Mouse (Mus musculus) heart, adult 2 months (tissue): ENCODE results near the gene Gabra6. TPM values are rescaled to one million over a fixed set of nuclear protein-coding genes. Genes with fewer than 3 reads are reported as not detected.

Source experiments
- DNase-seq, 2 experiments: peaks; one replicate each; pipeline ENCODE4 v3.0.0; 2021
- H3K27ac ChIP-seq: fragments of 200-600 bp; 2 replicates; pipeline ENCODE4 v1.8.1; 2022
- H3K27me3 ChIP-seq: fragments of 200-500 bp; 2 replicates; pipeline ENCODE4 v1.6.1; 2012; ENCODE audit warnings: mild to moderate bottlenecking, low read length, inconsistent platforms, mixed read lengths; ENCODE audit not compliant: control insufficient read depth, insufficient read depth
- H3K36me3 ChIP-seq: fragments of 200-500 bp; 2 replicates; pipeline ENCODE4 v1.6.1; 2012; ENCODE audit warnings: low read length, inconsistent platforms; ENCODE audit not compliant: control insufficient read depth, insufficient read depth
- H3K4me1 ChIP-seq: fragments of 200-500 bp; 2 replicates; pipeline ENCODE4 v1.6.1; 2011; ENCODE audit warnings: low read length; ENCODE audit not compliant: control insufficient read depth, insufficient read depth
- H3K4me3 ChIP-seq: fragments of 200-600 bp; 2 replicates; pipeline ENCODE4 v1.8.1; 2022
- H3K79me2 ChIP-seq: fragments of 200-500 bp; replicated peaks from 2 replicates; pipeline ENCODE4 v1.6.1; 2012; ENCODE audit warnings: mild to moderate bottlenecking, inconsistent platforms, low read length, moderate library complexity, mixed read lengths; ENCODE audit not compliant: control insufficient read depth, insufficient read depth
- H3K9ac ChIP-seq: fragments of 200-500 bp; 2 replicates; pipeline ENCODE4 v1.6.1; 2012; ENCODE audit warnings: low read depth, mild to moderate bottlenecking, control low read depth, inconsistent platforms, low read length, mixed read lengths
- CTCF ChIP-seq: fragments of 200-600 bp; IDR thresholded peaks from 2 replicates; pipeline ENCODE4 v1.8.1; 2022; ENCODE audit warnings: antibody characterized with exemption, mild to moderate bottlenecking, moderate library complexity
- EP300 ChIP-seq: fragments of 200-500 bp; IDR thresholded peaks from 2 replicates; pipeline ENCODE4 v1.6.1; 2011; ENCODE audit warnings: low read depth, low read length, control low read depth; ENCODE audit not compliant: insufficient read depth
- POLR2A ChIP-seq: fragments of 200-500 bp; IDR thresholded peaks from 2 replicates; pipeline ENCODE4 v1.6.1; 2011; ENCODE audit warnings: mild to moderate bottlenecking, low read depth, low read length, control low read depth; ENCODE audit not compliant: insufficient read depth
- WGBS: fragments of 180-500 bp; shearing (Covaris S2); methylation state at CpG from one replicate; pipeline ENCODE4 v1.1.7; 2018; 5-methylcytosine and 5-hydroxymethylcytosine counted together
- intact Hi-C: fragments of 180-260 bp; cut with DNase I; formaldehyde crosslinking; loops from one replicate; pipeline ENCODE4 v1.15.1; 2025
- polyA plus RNA-seq: library from polyadenylated mRNA; depleted of rRNA; stranded (reverse); fragments of >200 nt; gene quantifications from 2 replicates; pipeline ENCODE4 v1.2.3, GENCODE M21; 2012; rRNA removed
- total RNA-seq, 2 experiments: library from RNA; stranded (reverse); gene quantifications; 2 replicates each; pipeline ENCODE4 v1.2.3; 2021

Gabra6 gene
- total and polyA plus RNA-seq, 3 experiments, result not detected

- no peak for TF ChIP-seq EP300
- TF ChIP-seq CTCF, result no peak
- TF ChIP-seq POLR2A, result no peak
- WGBS, result 75% methylated on average over 3 of the region's 3 CpGs
Observed at GRCm38 (mm10) chr11:42258978-42259377, 61.9 kb downstream of the Gabra6 start.

More at GRCm38 (mm10) chr11:42258978-42259377, 61.9 kb downstream of the Gabra6 start:
- DNase-seq, result no peak
- intact Hi-C loops, result no loop called here
- Histone ChIP-seq H3K27me3 (no peaks in the 10 kb centered on the region), H3K4me3 (no peak overlapping the region), H3K79me2 (no peaks in the 10 kb centered on the region), H3K4me1 (no peaks in the 10 kb centered on the region), H3K27ac (no peak overlapping the region), H3K36me3 (no peaks in the 10 kb centered on the region), H3K9ac (no peak overlapping the region)

Other genes starting within 250 kb of the Gabra6 start
- gene Gabra1, start 138.1 kb downstream of the Gabra6 start, total RNA-seq, result 1 to 10 TPM; 1.3 to 1.5 TPM
- 0.26 and 0.62 TPM in 2 replicates for gene Gabra1, start 138.1 kb downstream of the Gabra6 start, polyA plus RNA-seq
- gene Gabrb2, start 98.7 kb upstream of the Gabra6 start, total RNA-seq, result 1 to 10 TPM in 1 of 2 experiments, under 1 TPM in 1; 0.75 to 1.3 TPM
- gene Gabrb2, start 98.7 kb upstream of the Gabra6 start, polyA plus RNA-seq, result 0.23 TPM in 1 of 2 replicates, not detected in the other